Mouse (Mus musculus) thymus, postnatal 14 days (tissue): ENCODE measurements around the gene Wwc1.
"Not testable (repeated sequence)": the region's sequence is repeated elsewhere in the genome, so short reads cannot be mapped to it uniquely, and the experiment has no call there.

Source experiments
- DNase-seq: peaks from one replicate; pipeline ENCODE4 v3.0.0; 2021

Wwc1 gene

DNA sequence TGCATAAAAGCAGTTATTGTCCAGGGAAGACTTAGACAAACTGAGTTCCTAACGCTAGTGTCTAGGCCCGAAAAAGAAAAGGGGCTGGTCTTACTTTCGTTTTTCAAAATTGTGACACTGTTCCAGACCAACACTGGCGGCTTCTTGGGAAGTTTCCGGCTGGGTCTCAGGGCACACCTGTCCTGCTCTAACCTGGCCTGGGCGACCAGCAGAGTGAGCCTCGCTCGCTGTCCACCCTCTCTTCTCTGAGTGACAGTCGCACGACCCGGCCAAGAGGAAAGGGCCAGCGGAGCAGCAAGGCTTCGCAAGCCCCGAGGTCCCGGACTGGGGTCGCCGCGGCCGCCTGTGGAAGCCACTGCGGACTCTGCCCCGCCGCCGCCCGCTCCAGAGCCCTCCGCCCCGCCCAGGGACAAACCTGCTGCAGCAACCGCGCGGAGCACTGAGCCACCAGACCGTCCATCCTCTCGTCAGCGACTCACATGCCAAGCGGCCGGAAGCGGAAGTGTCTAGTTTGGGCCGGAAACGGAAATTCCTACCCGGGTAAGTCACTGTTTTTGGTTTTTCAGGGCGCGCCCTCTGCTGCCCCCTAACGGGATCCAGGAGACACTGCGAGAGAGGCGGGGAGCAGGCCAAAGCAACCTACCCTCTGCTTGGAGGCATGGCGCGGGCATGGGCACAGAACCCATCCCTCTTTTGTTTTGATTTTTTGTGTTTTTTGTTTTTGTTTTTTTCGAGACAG is 146.1 kb downstream of the Wwc1 start, which contains the start of gene Rars:
TSS of gene Rars (minus strand) at position 485 of the 739 bp plus-strand sequence.
- DNase-seq, result peak; percentile 93

DNA sequence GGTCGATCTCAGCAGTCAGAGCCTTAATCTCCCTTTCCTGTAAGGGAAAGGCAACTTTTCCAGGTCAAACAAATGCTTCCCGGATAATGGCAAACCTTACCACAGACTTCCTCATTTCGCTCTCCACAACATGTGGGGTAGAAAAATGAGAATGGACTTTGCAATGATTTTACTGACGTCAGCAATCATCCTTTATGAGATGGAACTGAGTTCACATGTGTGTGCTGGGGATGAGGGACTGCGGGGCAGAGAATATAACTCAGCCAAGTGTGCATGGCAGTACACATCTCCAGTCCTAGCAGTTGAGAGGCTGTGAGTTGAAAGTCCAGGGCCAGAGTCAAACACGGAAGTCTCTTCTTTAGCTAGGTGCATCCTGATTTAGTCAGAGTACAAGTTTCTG is 147.1 kb downstream of the Wwc1 start:
- no peak for DNase-seq

DNA sequence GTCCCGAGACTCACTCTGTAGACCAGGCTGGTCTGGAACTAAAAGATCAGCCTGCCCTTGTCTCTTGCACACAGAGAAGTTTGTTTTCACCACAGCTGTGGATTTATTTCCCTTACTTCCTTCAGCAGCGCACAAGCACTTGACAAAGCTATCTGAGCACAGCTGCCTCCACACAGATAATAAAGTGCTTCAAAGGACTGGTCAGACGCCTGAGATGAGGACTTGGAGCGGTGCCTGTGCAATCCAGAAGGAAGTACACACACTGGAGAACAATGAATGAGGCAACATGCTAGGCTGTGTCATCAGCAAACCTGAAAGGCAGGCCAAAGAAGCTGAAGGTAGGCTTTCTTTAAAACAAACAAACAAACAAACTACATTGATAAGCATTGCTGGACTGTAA is 148.2 kb downstream of the Wwc1 start:
- DNase-seq, result no peak

DNA sequence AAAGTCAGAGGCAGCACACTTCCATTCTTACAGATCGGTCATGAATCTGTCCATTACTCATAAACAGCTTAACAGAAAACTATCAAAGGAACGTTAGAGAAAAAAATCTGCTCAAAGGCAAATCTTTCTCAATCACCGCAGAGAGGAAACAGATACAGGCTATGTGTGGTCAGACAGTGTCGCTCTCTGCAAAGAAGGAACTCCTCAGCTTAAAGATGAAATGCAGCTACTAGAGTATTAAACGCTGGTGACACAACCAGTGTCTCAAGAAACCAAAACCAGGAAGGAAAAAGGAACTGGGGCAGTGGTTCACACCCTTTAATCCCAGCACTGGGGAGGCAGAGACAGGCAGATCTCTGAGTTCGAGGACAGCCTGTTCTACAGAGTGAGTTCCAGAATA is 152.6 kb downstream of the Wwc1 start:
- no peak for DNase-seq

DNA sequence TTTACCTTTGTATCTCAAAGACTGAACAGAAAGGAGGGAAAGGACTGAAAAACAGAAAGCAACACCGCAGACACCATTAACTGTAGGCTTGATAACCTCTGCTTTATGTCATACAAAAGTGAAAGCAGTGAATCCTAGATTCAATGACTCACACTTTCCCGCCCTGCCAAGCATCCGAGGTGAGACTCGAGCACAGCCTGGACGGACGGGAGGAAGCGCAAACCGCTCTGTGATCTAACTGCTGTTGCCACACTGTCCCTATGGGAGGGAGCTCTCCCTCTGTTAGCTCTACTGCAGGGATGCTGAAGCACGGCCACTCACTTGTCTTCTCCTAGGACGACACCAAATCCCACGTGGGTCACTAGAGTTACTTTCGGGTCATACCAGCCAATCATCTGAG is 164.0 kb downstream of the Wwc1 start:
- DNase-seq, result no peak

DNA sequence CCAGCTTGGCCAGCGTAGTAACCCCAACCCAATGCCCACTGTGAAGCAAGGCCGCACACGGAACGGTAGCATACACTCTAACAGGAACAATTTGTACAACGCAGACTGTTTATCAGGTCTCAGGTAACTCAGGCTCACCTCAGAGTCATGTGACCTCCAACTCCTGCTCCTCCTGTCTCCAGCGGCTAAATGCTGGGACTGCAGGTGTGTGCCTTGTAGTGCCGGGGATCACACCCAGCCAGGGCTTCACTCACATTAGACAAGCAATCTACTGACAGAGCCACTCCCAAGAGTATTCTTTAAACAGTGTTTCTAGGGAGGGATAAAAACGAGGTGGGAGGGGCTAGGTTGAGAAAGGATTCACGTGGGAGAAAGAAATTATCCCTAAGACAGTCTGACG is 168.9 kb downstream of the Wwc1 start:
- DNase-seq, result no peak

DNA sequence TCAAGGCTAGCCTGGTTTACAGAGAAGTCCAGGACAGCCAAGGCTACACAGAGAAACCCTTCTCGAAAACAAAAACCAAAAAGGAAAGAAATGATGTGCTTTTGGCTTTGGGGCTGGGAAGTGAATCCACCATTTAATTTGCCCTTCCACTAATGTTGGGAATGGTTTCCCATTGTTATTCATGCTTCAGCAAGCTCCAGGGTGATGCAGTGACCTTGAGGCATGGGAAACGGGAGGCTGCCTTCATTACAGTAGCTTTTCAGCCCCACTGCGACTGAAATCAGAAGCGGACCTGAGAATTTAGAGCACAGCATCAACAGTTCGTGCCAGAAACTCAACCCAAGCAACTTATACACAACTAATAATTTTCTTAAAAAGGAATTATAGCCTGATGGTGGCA is 179.0 kb downstream of the Wwc1 start:
- no peak for DNase-seq

DNA sequence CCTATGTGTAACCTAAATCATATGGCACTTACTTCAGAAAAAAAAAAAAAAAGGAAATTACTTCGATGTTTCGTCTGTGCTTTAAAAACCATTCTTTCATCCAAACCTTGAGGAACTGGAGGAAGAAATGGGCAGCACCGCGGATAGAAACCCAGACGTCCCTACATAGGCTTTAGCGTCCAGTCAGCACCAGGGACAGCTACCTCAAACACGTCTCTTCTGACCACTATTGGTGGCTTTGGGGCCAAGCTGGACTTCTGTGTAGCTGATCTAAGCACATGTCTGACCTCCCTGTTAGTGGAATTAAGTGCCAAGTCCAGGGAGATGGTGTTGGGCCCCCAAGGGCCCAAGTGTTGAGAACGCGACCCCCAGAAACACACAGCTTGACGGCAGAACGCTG is 181.5 kb downstream of the Wwc1 start, which contains the start of gene Fbll1:
TSS of gene Fbll1 (minus strand) at position 11 of the 400 bp plus-strand sequence.
- no peak for DNase-seq

DNA sequence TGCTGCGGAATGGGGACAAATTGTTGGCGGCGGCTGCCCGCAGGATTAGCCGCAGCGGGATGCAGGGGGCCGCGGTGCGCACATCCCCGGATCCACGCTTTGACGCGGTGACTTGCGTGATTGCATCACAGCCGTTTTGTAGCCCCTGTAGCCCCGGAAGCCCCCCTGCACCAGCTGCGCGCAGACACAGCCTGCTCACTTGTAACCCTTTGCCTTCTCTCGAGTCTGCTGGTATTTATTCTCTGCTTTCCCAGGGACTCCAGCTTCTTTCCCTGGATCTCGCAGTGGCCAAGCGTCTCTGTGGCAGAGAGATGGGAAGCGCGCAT is 181.9 kb downstream of the Wwc1 start:
- DNase-seq, result peak; percentile 32

DNA sequence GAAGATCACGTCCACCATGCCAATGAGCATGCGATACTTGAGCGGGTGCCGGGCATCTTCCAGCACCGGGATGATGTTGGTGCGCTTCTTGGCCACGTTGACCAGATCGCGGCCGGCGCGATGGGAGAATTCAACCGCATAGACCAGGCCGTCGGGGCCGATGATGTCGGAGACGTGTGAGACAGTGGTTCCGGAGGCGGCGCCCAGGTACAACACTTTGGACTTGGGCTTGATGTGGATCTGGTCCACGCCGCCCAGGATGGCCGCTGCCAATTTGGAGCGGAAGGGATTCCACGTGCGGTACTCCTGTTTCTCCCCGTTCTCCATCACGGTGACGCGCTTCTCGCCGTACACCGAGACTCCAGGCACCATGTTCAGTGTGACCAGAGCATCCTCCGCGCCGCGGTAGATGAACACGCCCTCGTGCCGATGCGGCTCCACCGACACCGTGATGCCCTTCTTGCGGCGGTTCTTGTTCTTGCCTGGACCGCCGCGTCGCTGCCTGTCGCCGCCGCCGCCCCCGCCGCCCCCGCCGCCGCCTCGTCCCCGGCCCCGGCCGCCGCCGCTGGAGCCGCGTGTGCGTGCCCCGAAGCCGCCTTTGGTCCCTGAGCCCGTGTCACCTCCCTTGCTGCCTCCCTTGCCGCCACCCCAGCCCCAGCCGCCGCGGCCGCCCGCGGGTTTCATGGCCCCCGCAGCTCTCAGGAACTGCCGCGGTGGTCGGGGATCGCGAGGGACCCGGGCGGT is 182.4 kb downstream of the Wwc1 start:
- DNase-seq, result no peak

DNA sequence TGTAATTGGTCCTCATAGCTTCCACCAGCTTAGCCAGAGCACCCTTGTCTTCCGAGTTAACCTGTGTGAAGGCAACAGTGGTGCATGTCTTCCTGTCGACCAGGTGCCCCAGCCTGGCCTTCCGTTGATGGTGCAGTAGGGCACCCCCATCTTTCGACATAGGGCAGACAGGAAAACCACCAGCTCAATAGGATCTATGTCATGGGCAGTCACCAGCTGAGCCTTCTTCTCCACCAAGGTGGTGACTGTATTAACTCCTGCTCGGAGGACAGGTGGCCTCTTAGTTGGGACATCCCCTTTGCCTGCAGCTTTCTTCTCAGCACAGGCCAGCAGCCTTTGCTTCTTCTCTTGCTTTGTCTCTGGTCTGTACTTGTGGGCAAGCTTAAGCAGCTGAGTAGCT is 187.5 kb downstream of the Wwc1 start:
- DNase-seq, result not testable (repeated sequence)

DNA sequence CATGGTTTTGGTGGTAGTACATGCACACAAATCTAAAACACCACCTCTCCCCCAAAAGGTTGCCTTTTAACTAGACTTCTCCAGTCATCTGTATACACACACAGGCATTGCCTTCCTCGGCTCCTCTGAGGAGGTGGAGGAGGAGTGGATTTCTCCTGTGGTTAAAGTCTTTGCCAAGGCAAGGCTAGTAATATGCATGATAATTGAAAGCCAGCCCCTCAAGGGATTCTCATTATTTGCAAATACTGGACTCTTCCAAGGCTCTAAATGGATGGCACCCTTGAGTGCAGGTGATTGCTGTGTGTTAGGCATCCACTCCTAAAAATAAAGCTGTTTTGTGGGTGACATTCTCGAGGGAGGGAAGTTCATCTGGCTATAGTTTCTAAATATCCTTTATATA is 191.9 kb downstream of the Wwc1 start:
- DNase-seq, result no peak
